Mouse (Mus musculus) lung, postnatal 0 days (tissue): Measurements from ENCODE around the gene Elk4. TPM values are rescaled to one million over a fixed set of nuclear protein-coding genes. Genes with fewer than 3 reads are reported as not detected.

Experiments used
- ATAC-seq: fragments of 200-750 bp; cut with Nextera tagmentation; 2 replicates; pipeline ENCODE4 v1.8.0; 2017; ENCODE audit warnings: moderate library complexity
- DNase-seq: peaks from one replicate; pipeline ENCODE4 v3.0.0-alpha.2; 2016; ENCODE audit warnings: low spot score
- H3K27ac ChIP-seq: fragments of 300-500 bp; sonication (generic); 2 replicates; pipeline ENCODE4 v1.5.1; 2014; ENCODE audit warnings: antibody characterized with exemption, mild to moderate bottlenecking, low read length, mixed read lengths
- H3K27me3 ChIP-seq: fragments of 300-500 bp; sonication (generic); replicated peaks from 2 replicates; pipeline ENCODE4 v1.6.1; 2014; ENCODE audit warnings: low read length, mixed read lengths; ENCODE audit not compliant: insufficient read depth
- H3K36me3 ChIP-seq: fragments of 300-500 bp; sonication (generic); 2 replicates; pipeline ENCODE4 v1.6.1; 2014; ENCODE audit warnings: low read length, mixed read lengths; ENCODE audit not compliant: insufficient read depth
- H3K4me1 ChIP-seq: fragments of 300-500 bp; sonication (generic); 2 replicates; pipeline ENCODE4 v1.6.1; 2014; ENCODE audit warnings: antibody characterized with exemption, low read depth, low read length, mixed read lengths; ENCODE audit not compliant: insufficient read depth
- H3K4me2 ChIP-seq: fragments of 300-500 bp; sonication (generic); replicated peaks from 2 replicates; pipeline ENCODE4 v1.6.1; 2014; ENCODE audit warnings: low read depth, mild to moderate bottlenecking, low read length, moderate library complexity, mixed read lengths
- H3K4me3 ChIP-seq: fragments of 300-500 bp; sonication (generic); 2 replicates; pipeline ENCODE4 v1.5.1; 2014; ENCODE audit warnings: low read depth, low read length
- H3K9ac ChIP-seq: fragments of 300-500 bp; sonication (generic); replicated peaks from 2 replicates; pipeline ENCODE4 v1.6.1; 2014; ENCODE audit warnings: low read depth, mild to moderate bottlenecking
- H3K9me3 ChIP-seq: fragments of 300-500 bp; sonication (generic); 2 replicates; pipeline ENCODE4 v1.6.1; 2016; ENCODE audit warnings: low read length, mixed read lengths
- CTCF ChIP-seq: IDR thresholded peaks from 2 replicates; pipeline ENCODE4 v1.5.1; 2016; ENCODE audit warnings: antibody characterized with exemption, mild to moderate bottlenecking
- EP300 ChIP-seq: IDR thresholded peaks from 2 replicates; pipeline ENCODE4 v1.6.1; 2016; ENCODE audit warnings: antibody characterized with exemption, mild to moderate bottlenecking, control low read depth
- WGBS: fragments of 180-500 bp; shearing (Covaris S2); extraction: QIAGEN DNeasy Blood & Tissue Kit; methylation state at CpG from one replicate; pipeline ENCODE4 v1.1.7; 2014; 5-methylcytosine and 5-hydroxymethylcytosine counted together
- polyA plus RNA-seq: library from polyadenylated mRNA; unstranded; fragments of >200 nt; fragmentation: Nextera tagmentation; extraction: Ambion mirVana; gene quantifications from 2 replicates; pipeline ENCODE4 v1.2.1, GENCODE M21; 2015

Elk4 gene
- 26.3 and 28.0 TPM in 2 replicates for polyA plus RNA-seq

DNA sequence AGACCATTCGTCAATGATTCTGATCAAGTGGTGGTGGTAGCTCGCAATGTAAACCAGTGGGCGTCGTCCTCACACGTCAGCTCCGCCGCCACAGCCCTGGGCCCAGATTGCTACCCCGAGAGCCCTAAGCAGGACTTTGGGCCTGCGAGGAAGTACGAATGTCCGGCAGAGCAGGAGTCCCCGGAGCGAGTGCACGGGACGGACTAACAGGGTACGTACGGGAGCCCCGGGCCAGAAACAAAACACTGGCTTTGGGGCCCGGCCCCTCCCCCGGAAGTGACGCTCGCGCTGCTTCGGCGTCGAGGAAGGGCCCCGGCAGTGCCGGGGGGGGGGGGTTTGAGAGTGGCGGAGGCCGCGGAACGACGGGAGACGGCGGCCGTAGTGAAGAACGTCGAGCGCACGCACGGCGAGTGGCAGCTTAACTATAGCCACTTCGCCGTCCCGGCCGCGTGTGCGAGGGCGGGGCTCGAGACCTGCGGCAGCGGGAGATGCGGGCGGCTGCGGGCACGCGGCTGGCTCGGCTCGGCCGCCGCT lies at the start of gene Elk4:
Elk4 (plus strand) TSS at position 326 of the 534 bp plus-strand sequence.
- H3K27me3 ChIP-seq = no peaks in the 10 kb centered on the region
- peak within 1 kb of the TSS; percentile 94 for H3K9ac ChIP-seq
- TF ChIP-seq CTCF = peak; percentile 15; the same call in 1 of the 2 replicates
- peak; percentile 52; the same call in 1 of the 2 replicates for TF ChIP-seq EP300
- peak within 1 kb of the TSS; percentile 100 for H3K27ac ChIP-seq
- H3K4me3 ChIP-seq = peak within 1 kb of the TSS; percentile 90
- peaks cover 13% of the 10 kb centered on the region; the same call in 1 of the 2 replicates for H3K4me1 ChIP-seq
- H3K9me3 ChIP-seq = no peaks in the 10 kb centered on the region
- peak within 1 kb of the TSS; percentile 77 for H3K4me2 ChIP-seq
- ATAC-seq = peak; percentile 90
- no peaks in the 10 kb centered on the region for H3K36me3 ChIP-seq
- under 1% methylated on average over 59 of the region's 61 CpGs for WGBS
- DNase-seq = peak; percentile 94

DNA sequence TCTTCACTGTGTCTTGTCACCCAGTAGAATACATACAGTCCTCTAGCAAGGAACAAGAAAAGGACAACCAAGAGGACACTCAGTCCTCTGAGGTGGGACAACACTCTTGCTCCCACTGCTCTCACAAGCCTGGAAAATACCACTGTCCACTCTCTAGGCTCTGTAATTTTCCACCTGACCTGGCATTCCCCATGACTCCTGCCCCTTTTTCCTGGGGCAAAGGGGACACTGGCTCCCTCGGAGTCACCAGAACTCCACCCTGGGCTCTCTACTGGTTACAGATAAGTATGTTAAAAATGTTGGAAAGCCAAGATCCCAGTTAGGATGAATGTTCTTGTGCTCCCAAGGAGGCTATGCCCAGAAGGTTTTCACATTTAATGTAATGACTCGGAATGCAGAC lies 46.4 kb upstream of the Elk4 start:
- 46% methylated on average over 2 of the region's 2 CpGs for WGBS
- Histone ChIP-seq H3K27me3 (peaks cover 22% of the 10 kb centered on the region; the same call in 1 of the 2 replicates), H3K9me3 (no peaks in the 10 kb centered on the region), H3K36me3 (no peaks in the 10 kb centered on the region), H3K4me1 (0 out of 2 replicates have a peak, but pooled peaks cover 4% of the 10 kb centered on the region), H3K9ac (no peak overlapping the region), H3K4me3 (no peak overlapping the region), H3K27ac (no peak overlapping the region), H3K4me2 (no peak overlapping the region)
- DNase-seq = no peak
- TF ChIP-seq EP300 (no peak), CTCF (no peak)
- ATAC-seq = no peak

GRCm38 (mm10) chr1:131962606-131963084 lies 44.8 kb upstream of the Elk4 start, which contains the start of gene Slc45a3:
TSS of gene Slc45a3 (plus strand) at chr1:131962967.
- 0 out of 2 replicates have a peak, but pooled peaks cover 4% of the 10 kb centered on the region for H3K4me1 ChIP-seq
- no peaks in the 10 kb centered on the region for H3K36me3 ChIP-seq
- H3K27ac ChIP-seq = peak within 1 kb of the TSS; percentile 54; the same call in 1 of the 2 replicates
- H3K4me2 ChIP-seq = peak within 1 kb of the TSS; percentile 99
- DNase-seq (peak; percentile 48), ATAC-seq (peak; percentile 62)
- H3K9ac ChIP-seq = peak within 1 kb of the TSS; percentile 42
- H3K27me3 ChIP-seq = peaks cover 22% of the 10 kb centered on the region; the same call in 1 of the 2 replicates
- H3K9me3 ChIP-seq = no peaks in the 10 kb centered on the region
- WGBS = 0% methylated on average over 27 of the region's 35 CpGs
- TF ChIP-seq EP300 = no peak
- no peak for TF ChIP-seq CTCF
- H3K4me3 ChIP-seq = peak within 1 kb of the TSS; percentile 67

DNA sequence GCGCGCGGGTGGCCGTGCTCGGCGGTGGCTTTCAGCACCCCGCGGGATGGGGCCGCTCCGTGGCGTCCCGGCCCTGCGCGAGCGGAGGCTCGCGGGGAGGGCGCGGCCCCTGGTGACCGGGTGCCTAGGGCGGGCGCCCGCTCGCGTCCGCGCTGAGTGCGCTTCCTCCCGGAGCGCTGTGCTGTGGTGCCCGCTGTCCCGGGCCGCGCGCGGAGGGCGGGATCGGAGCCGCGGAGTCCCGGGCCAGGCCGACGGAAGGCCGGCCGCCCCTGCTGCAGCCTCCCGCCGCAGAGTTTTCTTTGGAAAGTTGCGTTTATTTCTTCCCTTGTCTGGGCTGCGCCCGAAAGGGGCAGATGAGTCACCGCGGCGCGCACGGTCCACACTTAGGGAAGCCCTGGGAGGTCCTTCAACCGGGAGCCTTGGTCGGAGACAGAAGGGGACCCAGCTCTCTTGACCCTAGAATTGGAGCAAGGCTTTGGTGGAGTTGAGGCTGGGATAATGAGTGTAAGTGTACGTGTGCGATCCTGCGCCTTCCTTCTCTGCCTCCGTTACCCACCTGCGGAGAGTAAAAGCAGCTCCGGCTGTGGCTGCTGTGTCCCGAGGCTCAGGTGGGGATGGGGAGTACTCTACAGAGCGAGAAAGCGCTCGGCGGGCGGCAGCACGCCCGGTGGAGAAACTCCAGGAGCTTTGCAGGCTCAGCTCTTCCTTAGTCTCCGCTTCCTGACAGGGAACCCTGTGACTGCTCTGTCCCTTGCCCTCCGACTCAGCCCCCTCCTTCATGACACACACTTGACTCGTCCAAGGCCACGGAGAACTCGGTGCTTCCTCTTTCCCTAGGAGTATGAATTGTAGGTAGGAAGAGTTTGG lies 44.1 kb upstream of the Elk4 start:
- peaks cover 22% of the 10 kb centered on the region; the same call in 1 of the 2 replicates for H3K27me3 ChIP-seq
- WGBS = 1% methylated on average over 51 of the region's 76 CpGs
- peak; percentile 45 for DNase-seq

GRCm38 (mm10) chr1:131964100-131964499 lies 43.3 kb upstream of the Elk4 start:
- Histone ChIP-seq H3K4me3 (no peak overlapping the region), H3K36me3 (no peaks in the 10 kb centered on the region), H3K9me3 (no peaks in the 10 kb centered on the region), H3K9ac (no peak overlapping the region), H3K4me2 (peak overlapping the region; percentile 99; the same call in 1 of the 2 replicates), H3K27ac (no peak overlapping the region), H3K4me1 (0 out of 2 replicates have a peak, but pooled peaks cover 4% of the 10 kb centered on the region), H3K27me3 (peaks cover 22% of the 10 kb centered on the region; the same call in 1 of the 2 replicates)
- no peak for DNase-seq
- WGBS = 50% methylated on average over 5 of the region's 5 CpGs
- TF ChIP-seq CTCF (no peak), EP300 (no peak)
- ATAC-seq = no peak

More for the DNA sequence above, 44.1 kb upstream of the Elk4 start:
- Histone ChIP-seq H3K4me2 (peak overlapping the region; percentile 99), H3K36me3 (no peaks in the 10 kb centered on the region), H3K9me3 (no peaks in the 10 kb centered on the region), H3K4me3 (peak overlapping the region; percentile 67), H3K9ac (peak overlapping the region; percentile 42), H3K27ac (peak overlapping the region; percentile 54; the same call in 1 of the 2 replicates), H3K4me1 (0 out of 2 replicates have a peak, but pooled peaks cover 4% of the 10 kb centered on the region)
- ATAC-seq = peak; percentile 72
- TF ChIP-seq CTCF (no peak), EP300 (no peak)

GRCm38 (mm10) chr1:131964580-131964979 lies 42.8 kb upstream of the Elk4 start:
- 86% methylated on average over 7 of the region's 7 CpGs for WGBS
- Histone ChIP-seq H3K4me3 (no peak overlapping the region), H3K27ac (no peak overlapping the region), H3K4me2 (no peak overlapping the region), H3K36me3 (no peaks in the 10 kb centered on the region), H3K4me1 (0 out of 2 replicates have a peak, but pooled peaks cover 4% of the 10 kb centered on the region), H3K9ac (no peak overlapping the region), H3K9me3 (no peaks in the 10 kb centered on the region), H3K27me3 (peaks cover 22% of the 10 kb centered on the region; the same call in 1 of the 2 replicates)
- ATAC-seq = no peak
- no peak for DNase-seq
- no peak for TF ChIP-seq CTCF
- TF ChIP-seq EP300 = no peak
